Mouse (Mus musculus): ENCODE measurements around the gene Usp46. TPM values are rescaled to one million over a fixed set of nuclear protein-coding genes. Genes with fewer than 3 reads are reported as not detected.

The Usp46 gene
- total and polyA plus RNA-seq, 2 experiments from 2014 or later: 37.6 to 62.0 TPM

GRCm38 (mm10) chr5:73958096-73958495 is 110.1 kb downstream of the Usp46 start:
- H3K27ac ChIP-seq (ENCODE audit: low read depth, low read length): no peak overlapping the region
- no peak overlapping the region for H3K4me3 ChIP-seq (ENCODE audit: low read depth, low read length)
- ATAC-seq (no peak), DNase-seq (no peak)
- 91% methylated on average over 5 of the region's 5 CpGs for WGBS
- no peaks in the 10 kb centered on the region for H3K27me3 ChIP-seq (ENCODE audit: insufficient read depth, low read length)
- no peak for TF ChIP-seq CTCF (IDR thresholded peaks at IDR 0.05; ENCODE audit: low read depth)
- no peak overlapping the region for H3K9ac ChIP-seq
- H3K9me3 ChIP-seq (ENCODE audit: low read length): no peaks in the 10 kb centered on the region
- H3K4me2 ChIP-seq (ENCODE audit: low read depth): no peak overlapping the region
- no peaks in the 10 kb centered on the region for H3K4me1 ChIP-seq (ENCODE audit: insufficient read depth)
- no peaks in the 10 kb centered on the region for H3K36me3 ChIP-seq (ENCODE audit: insufficient read depth)

GRCm38 (mm10) chr5:73955691-73956090 is 112.5 kb downstream of the Usp46 start:
- TF ChIP-seq CTCF (IDR thresholded peaks at IDR 0.05; ENCODE audit: low read depth): no peak
- Histone ChIP-seq H3K9me3 (ENCODE audit: low read length) (no peaks in the 10 kb centered on the region), H3K27ac (ENCODE audit: low read depth, low read length) (no peak overlapping the region), H3K4me2 (ENCODE audit: low read depth) (no peak overlapping the region), H3K9ac (no peak overlapping the region), H3K4me3 (ENCODE audit: low read depth, low read length) (no peak overlapping the region), H3K4me1 (ENCODE audit: insufficient read depth) (peaks cover 7% of the 10 kb centered on the region; the same call in 1 of the 2 replicates), H3K36me3 (ENCODE audit: insufficient read depth) (no peaks in the 10 kb centered on the region), H3K27me3 (ENCODE audit: insufficient read depth, low read length) (no peaks in the 10 kb centered on the region)
- ATAC-seq (no peak), DNase-seq (no peak)
- 82% methylated on average over 3 of the region's 3 CpGs for WGBS

GRCm38 (mm10) chr5:73955005-73955404 is 113.2 kb downstream of the Usp46 start:
- no peak for TF ChIP-seq CTCF (IDR thresholded peaks at IDR 0.05; ENCODE audit: low read depth)
- no peaks in the 10 kb centered on the region for H3K9me3 ChIP-seq (ENCODE audit: low read length)
- no peak overlapping the region for H3K27ac ChIP-seq (ENCODE audit: low read depth, low read length)
- ATAC-seq (0 out of 2 replicates have a peak, but pooled peaks have one; percentile 9), DNase-seq (peak; percentile 43)
- peaks cover 7% of the 10 kb centered on the region; the same call in 1 of the 2 replicates for H3K4me1 ChIP-seq (ENCODE audit: insufficient read depth)
- H3K4me2 ChIP-seq (ENCODE audit: low read depth): no peak overlapping the region
- WGBS: 66% methylated on average over 4 of the region's 4 CpGs
- no peaks in the 10 kb centered on the region for H3K36me3 ChIP-seq (ENCODE audit: insufficient read depth)
- H3K4me3 ChIP-seq (ENCODE audit: low read depth, low read length): no peak overlapping the region
- no peak overlapping the region for H3K9ac ChIP-seq
- H3K27me3 ChIP-seq (ENCODE audit: insufficient read depth, low read length): no peaks in the 10 kb centered on the region

- no peak; the same call in 1 of the 2 replicates for ATAC-seq
- H3K4me3 ChIP-seq (ENCODE audit: low read depth, low read length): no peak overlapping the region
- no peak overlapping the region for H3K4me2 ChIP-seq (ENCODE audit: low read depth)
- WGBS: 89% methylated on average over 3 of the region's 3 CpGs
- H3K27ac ChIP-seq (ENCODE audit: low read depth, low read length): no peak overlapping the region
- no peaks in the 10 kb centered on the region for H3K27me3 ChIP-seq (ENCODE audit: insufficient read depth, low read length)
- H3K36me3 ChIP-seq (ENCODE audit: insufficient read depth): no peaks in the 10 kb centered on the region
- H3K4me1 ChIP-seq (ENCODE audit: insufficient read depth): peaks cover 7% of the 10 kb centered on the region; the same call in 1 of the 2 replicates
- H3K9me3 ChIP-seq (ENCODE audit: low read length): no peaks in the 10 kb centered on the region
- no peak for TF ChIP-seq CTCF (IDR thresholded peaks at IDR 0.05; ENCODE audit: low read depth)
- H3K9ac ChIP-seq: no peak overlapping the region
- no peak for DNase-seq
These were observed 115.1 kb downstream of the Usp46 start for GRCm38 (mm10) chr5:73953066-73953614.

GRCm38 (mm10) chr5:73951649-73952000 is 116.6 kb downstream of the Usp46 start:
- Histone ChIP-seq H3K9me3 (ENCODE audit: low read length) (no peaks in the 10 kb centered on the region), H3K4me2 (ENCODE audit: low read depth) (no peak overlapping the region), H3K4me1 (ENCODE audit: insufficient read depth) (peaks cover 7% of the 10 kb centered on the region; the same call in 1 of the 2 replicates), H3K27ac (ENCODE audit: low read depth, low read length) (no peak overlapping the region), H3K9ac (no peak overlapping the region), H3K27me3 (ENCODE audit: insufficient read depth, low read length) (no peaks in the 10 kb centered on the region), H3K36me3 (ENCODE audit: insufficient read depth) (no peaks in the 10 kb centered on the region), H3K4me3 (ENCODE audit: low read depth, low read length) (no peak overlapping the region)
- 9% methylated on average over 1 of the region's 1 CpGs for WGBS
- ATAC-seq (peak; percentile 61), DNase-seq (no peak)
- TF ChIP-seq CTCF (IDR thresholded peaks at IDR 0.05; ENCODE audit: low read depth): no peak

- DNase-seq (peak; percentile 58), ATAC-seq (peak; percentile 49)
- peaks cover 7% of the 10 kb centered on the region; the same call in 1 of the 2 replicates for H3K4me1 ChIP-seq (ENCODE audit: insufficient read depth)
- WGBS: 11% methylated on average over 16 of the region's 16 CpGs
- H3K27me3 ChIP-seq (ENCODE audit: insufficient read depth, low read length): no peaks in the 10 kb centered on the region
- no peak overlapping the region for H3K4me3 ChIP-seq (ENCODE audit: low read depth, low read length)
- H3K9ac ChIP-seq: no peak overlapping the region
- 0 out of 2 replicates have a peak overlapping the region, but pooled peaks have one; percentile 6 for H3K27ac ChIP-seq (ENCODE audit: low read depth, low read length)
- peak; percentile 30; the same call in 1 of the 2 replicates for TF ChIP-seq CTCF (IDR thresholded peaks at IDR 0.05; ENCODE audit: low read depth)
- no peaks in the 10 kb centered on the region for H3K9me3 ChIP-seq (ENCODE audit: low read length)
- no peaks in the 10 kb centered on the region for H3K36me3 ChIP-seq (ENCODE audit: insufficient read depth)
- no peak overlapping the region for H3K4me2 ChIP-seq (ENCODE audit: low read depth)
These were observed 117.2 kb downstream of the Usp46 start for GRCm38 (mm10) chr5:73950809-73951648.

Other genes with a start within 250 kb of the Usp46 start
- gene Rasl11b, start 126.9 kb upstream of the Usp46 start, total RNA-seq (2014; rRNA removed): 7.7 and 8.4 TPM in 2 replicates
- 37.3 and 43.5 TPM in 2 replicates for gene Rasl11b, start 126.9 kb upstream of the Usp46 start, polyA plus RNA-seq (2015; fragmentation: Nextera tagmentation; extraction: Ambion mirVana)